Mouse (Mus musculus) ES-E14 (cell line): ENCODE data around the gene Theg.

Source experiments
- CHD2 ChIP-seq: IDR thresholded peaks from 2 replicates; pipeline ENCODE4 v1.6.1; 2014; ENCODE audit warnings: mild to moderate bottlenecking, low read depth, low read length, inconsistent platforms
- HCFC1 ChIP-seq: IDR thresholded peaks from 2 replicates; pipeline ENCODE4 v1.6.1; 2012; ENCODE audit warnings: low read length, inconsistent platforms, borderline replicate concordance; ENCODE audit not compliant: insufficient read depth
- MAFK ChIP-seq: IDR thresholded peaks from 2 replicates; pipeline ENCODE4 v1.6.1; 2014; ENCODE audit warnings: mild to moderate bottlenecking, low read depth, low read length, inconsistent platforms; ENCODE audit not compliant: insufficient read depth
- ZC3H11A ChIP-seq: IDR thresholded peaks from 2 replicates; pipeline ENCODE4 v1.6.1; 2012; ENCODE audit warnings: low read depth, mild to moderate bottlenecking, inconsistent platforms, low read length, borderline replicate concordance
- ZNF384 ChIP-seq: IDR thresholded peaks from 2 replicates; pipeline ENCODE4 v1.6.1; 2012; ENCODE audit warnings: low read depth, low read length, inconsistent platforms

DNA sequence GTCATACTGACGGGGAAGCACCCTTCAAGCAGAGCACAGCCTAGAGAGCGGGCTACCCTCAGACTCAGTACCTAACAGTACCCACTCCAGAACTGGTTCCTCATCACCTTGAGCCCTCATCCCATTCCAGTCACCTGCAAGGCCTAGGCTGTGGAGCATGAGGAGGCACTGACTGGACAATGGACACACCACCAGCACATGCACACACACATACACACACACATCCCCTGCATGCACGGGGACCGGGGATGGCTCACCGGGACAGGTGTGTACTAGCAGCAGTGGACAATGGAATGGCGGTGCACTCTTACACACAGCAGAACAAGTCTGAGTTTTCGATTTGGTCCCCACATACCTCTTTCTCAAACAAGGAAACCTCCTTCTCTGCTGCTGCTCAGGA is 49.9 kb downstream of the Theg start:
- TF ChIP-seq ZC3H11A (no peak), CHD2 (no peak), MAFK (no peak), HCFC1 (no peak), ZNF384 (no peak)
